Mouse (Mus musculus) frontal cortex, adult 2 months (tissue): ENCODE data around the gene Zranb1. TPM values are rescaled to one million over a fixed set of nuclear protein-coding genes. Genes with fewer than 3 reads are reported as not detected.
A peak's percentile ranks its signal among the peaks of the same experiment; 100 is the strongest.

Experiments used
- DNase-seq, 2 experiments: peaks; one replicate each; pipeline ENCODE4 v3.0.0; 2022; ENCODE audit warnings: low spot score in 1 of 2; ENCODE audit errors: extremely low spot score in 1 of 2
- polyA plus RNA-seq: library from polyadenylated mRNA; depleted of rRNA; stranded (reverse); fragments of >200 nt; gene quantifications from 2 replicates; pipeline ENCODE4 v1.2.3, GENCODE M21; 2012

Gene Zranb1
- polyA plus RNA-seq, 1 experiment, result 29.0 TPM

- peak in 1 of 2 experiments; percentile 50 for DNase-seq
Observed at GRCm38 (mm10) chr7:132996391-132996790, 65.4 kb downstream of the Zranb1 start.

- DNase-seq, result no peak
Observed at GRCm38 (mm10) chr7:132998639-132999038, 67.7 kb downstream of the Zranb1 start.

GRCm38 (mm10) chr7:132999061-132999460 is 68.1 kb downstream of the Zranb1 start:
- no peak for DNase-seq

GRCm38 (mm10) chr7:133001388-133001787 is 70.4 kb downstream of the Zranb1 start:
- DNase-seq, result no peak

GRCm38 (mm10) chr7:133002271-133002670 is 71.3 kb downstream of the Zranb1 start:
- no peak for DNase-seq

- DNase-seq, result peak; percentile 75 to 93
Observed at GRCm38 (mm10) chr7:133003421-133003820, 72.5 kb downstream of the Zranb1 start.

GRCm38 (mm10) chr7:133005772-133006171 is 74.8 kb downstream of the Zranb1 start:
- no peak for DNase-seq

GRCm38 (mm10) chr7:133007343-133007742 is 76.4 kb downstream of the Zranb1 start:
- DNase-seq, result no peak

GRCm38 (mm10) chr7:133008663-133009062 is 77.7 kb downstream of the Zranb1 start:
- no peak for DNase-seq

- no peak for DNase-seq
Observed at GRCm38 (mm10) chr7:133009676-133010075, 78.7 kb downstream of the Zranb1 start.

- DNase-seq, result no peak
Observed at GRCm38 (mm10) chr7:133010477-133010876, 79.5 kb downstream of the Zranb1 start.

- DNase-seq, result peak in 1 of 2 experiments; percentile 32
Observed at GRCm38 (mm10) chr7:133011191-133011590, 80.2 kb downstream of the Zranb1 start.

- no peak for DNase-seq
Observed at GRCm38 (mm10) chr7:133011611-133012010, 80.7 kb downstream of the Zranb1 start.

GRCm38 (mm10) chr7:133012637-133013366 is 81.9 kb downstream of the Zranb1 start:
- peak; percentile 59 to 82 for DNase-seq

- DNase-seq, result no peak
Observed at GRCm38 (mm10) chr7:133013923-133014322, 83.0 kb downstream of the Zranb1 start.

GRCm38 (mm10) chr7:133014631-133015030 is 83.7 kb downstream of the Zranb1 start:
- DNase-seq, result no peak

GRCm38 (mm10) chr7:133015416-133016070 is 84.6 kb downstream of the Zranb1 start:
- no peak for DNase-seq

GRCm38 (mm10) chr7:133018961-133019360 is 88.0 kb downstream of the Zranb1 start:
- no peak for DNase-seq

GRCm38 (mm10) chr7:133019481-133020020 is 88.6 kb downstream of the Zranb1 start:
- DNase-seq, result no peak

- DNase-seq, result no peak
Observed at GRCm38 (mm10) chr7:133024694-133025093, 93.8 kb downstream of the Zranb1 start.

GRCm38 (mm10) chr7:133027930-133028329 is 97.0 kb downstream of the Zranb1 start:
- no peak for DNase-seq

GRCm38 (mm10) chr7:133029004-133029403 is 98.1 kb downstream of the Zranb1 start:
- no peak for DNase-seq
